Mouse (Mus musculus) C3H10T1/2 (cell line): ENCODE measurements around the gene Dnm3. TPM values are rescaled to one million over a fixed set of nuclear protein-coding genes. Genes with fewer than 3 reads are reported as not detected.

ENCODE experiments used
- polyA plus RNA-seq, 2 experiments: library from polyadenylated mRNA; unstranded; fragments of >200 nt; fragmentation: generic; extraction: Trizol; gene quantifications; one replicate each; pipeline ENCODE4 v1.2.1; 2012; ENCODE audit warnings: missing spikeins in 2 of 2

Dnm3 gene
- 1 to 10 TPM; 1.8 to 3.6 TPM for polyA plus RNA-seq

GRCm38 (mm10) chr1:162477246-162478209 lies at the start of gene Dnm3:
TSS of gene Dnm3 (minus strand) at chr1:162478034.

DNA sequence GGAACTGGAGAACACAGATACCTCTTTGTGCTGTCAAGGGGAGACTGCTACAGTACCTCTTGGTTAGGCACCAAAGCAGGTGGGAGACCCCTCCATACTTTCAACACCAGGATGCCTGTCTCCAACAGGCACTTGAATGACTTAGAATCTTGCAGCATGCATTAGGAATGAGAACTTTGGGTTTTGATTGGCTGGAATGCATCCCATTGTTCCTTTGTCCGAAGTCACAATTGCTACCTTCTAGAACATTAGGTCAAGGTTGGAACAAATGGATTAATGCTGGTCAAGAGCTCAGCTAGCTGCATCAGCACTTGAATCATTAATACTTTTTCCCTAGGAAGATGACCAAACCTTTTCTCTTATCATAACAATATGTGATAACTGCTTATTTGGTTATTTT lies 498.3 kb downstream of the Dnm3 start, which contains the start of gene 4930558K02Rik:
Gene 4930558K02Rik, minus strand, starts transcription at position 101 of the 400 bp plus-strand sequence.

DNA sequence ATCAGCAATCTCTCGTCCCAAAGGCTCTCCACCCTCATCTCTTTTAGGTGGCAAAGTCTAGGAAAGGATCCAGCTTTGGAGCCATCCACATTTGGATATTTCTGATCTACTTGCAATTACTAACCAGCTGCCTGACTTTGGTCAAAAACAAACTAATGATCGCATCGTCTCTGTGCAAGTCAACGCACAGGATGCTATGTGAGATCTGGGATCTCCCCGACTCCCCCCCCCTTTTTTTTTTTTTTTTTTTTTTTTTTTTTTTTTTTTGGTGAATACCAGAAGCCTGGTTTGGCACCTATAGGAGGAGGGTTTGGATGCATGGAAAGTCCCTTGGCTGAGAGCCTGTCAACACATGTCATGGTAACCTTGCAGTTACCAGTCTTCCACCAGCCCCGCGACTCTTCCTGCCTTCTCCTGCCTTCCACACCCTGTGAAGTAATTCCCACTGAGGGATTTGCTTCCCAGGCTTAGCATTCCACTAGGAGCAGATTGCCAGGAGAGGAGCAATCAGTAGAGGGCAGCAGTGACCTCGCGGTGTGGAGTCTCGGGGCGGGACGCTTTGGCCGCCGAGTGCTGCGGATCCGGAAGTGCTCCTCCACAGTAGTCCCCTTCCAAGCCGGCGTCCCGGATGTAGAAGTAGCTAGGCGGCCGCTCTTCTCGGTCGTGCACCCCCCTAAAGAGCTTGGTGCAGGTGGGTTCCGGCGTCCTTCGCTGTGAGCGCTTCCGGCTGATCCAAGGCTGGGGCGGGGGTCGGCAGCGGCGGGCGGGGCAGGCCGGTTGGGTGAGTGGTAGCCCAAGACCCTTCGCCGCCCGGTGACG lies 509.0 kb downstream of the Dnm3 start, which contains the start of gene Pigc:
Gene Pigc, plus strand, starts transcription at position 598 of the 819 bp plus-strand sequence.

Other genes with a start within 250 kb of the Dnm3 start
- gene Mettl13, start 70.5 kb upstream of the Dnm3 start, polyA plus RNA-seq: 10 to 100 TPM in 1 of 2 experiments, 1 to 10 TPM in 1; 9.4 to 16.3 TPM
- gene Vamp4, start 92.5 kb upstream of the Dnm3 start, polyA plus RNA-seq: 10 to 100 TPM in 1 of 2 experiments, 1 to 10 TPM in 1; 2.5 to 13.5 TPM
- gene Myoc, start 161.1 kb upstream of the Dnm3 start, polyA plus RNA-seq: under 1 TPM; 0.01 to 0.08 TPM
- gene Myocos, start 180.2 kb upstream of the Dnm3 start, polyA plus RNA-seq: not detected